Mouse (Mus musculus): ENCODE results near the gene Dcakd.
A peak's percentile ranks its signal among the peaks of the same experiment; 100 is the strongest.
"Not testable (repeated sequence)": the region's sequence is repeated elsewhere in the genome, so short reads cannot be mapped to it uniquely, and the experiment has no call there.

Gene Dcakd

GRCm38 (mm10) chr11:102981151-102981890, 46.8 kb downstream of the Dcakd start:
- DNase-seq (ENCODE audit: low read depth, low spot score), result no peak

DNA sequence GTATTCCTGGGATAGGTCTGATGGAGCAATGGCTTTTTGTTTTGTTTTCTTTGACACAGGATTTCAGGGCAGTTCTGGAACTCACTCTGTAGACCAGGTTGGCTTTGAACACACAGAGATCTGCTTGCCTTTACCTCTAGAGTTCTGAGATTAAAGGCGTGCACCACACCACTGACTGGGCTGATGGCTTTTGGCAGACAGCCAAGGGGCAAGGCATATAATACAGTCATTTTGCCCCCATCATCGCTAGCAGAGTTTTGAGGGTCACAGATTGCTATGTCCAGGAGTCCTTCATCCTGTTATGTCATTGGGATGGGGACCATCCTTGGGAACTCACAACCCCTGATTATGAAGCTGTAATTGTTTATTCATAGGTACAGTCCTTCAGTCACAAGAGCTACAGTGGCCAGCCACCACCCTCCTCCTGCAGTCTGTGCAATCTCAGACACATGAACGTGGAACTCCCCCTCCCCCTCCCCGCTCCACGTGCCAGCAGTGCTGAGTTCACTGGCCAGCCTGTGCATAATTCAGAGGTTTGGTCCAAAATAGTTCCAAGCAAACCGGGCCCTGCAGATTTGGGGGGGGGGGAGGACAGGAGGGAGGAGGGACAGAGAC, 50.0 kb downstream of the Dcakd start:
- DNase-seq (ENCODE audit: low read depth, low spot score), result no peak

DNA sequence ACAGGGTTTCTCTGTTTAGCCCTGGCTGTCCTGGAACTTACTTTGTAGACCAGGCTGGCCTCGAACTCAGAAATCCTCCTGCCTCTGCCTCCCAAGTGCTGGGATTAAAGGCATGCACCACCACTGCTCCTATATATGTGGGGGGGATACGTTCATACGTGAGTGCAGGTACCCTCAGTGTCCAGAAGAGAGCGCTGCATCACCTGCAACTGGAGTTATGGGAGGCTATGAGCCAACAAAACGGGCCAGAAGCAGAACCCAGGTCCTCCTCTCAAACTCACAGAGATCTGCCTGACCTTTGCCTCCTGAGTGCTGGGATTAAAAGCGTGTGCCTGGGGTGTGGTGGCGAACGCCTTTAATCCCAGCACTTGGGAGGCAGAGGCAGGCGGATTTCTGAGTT, 52.2 kb downstream of the Dcakd start:
- DNase-seq (ENCODE audit: low read depth, low spot score), result not testable (repeated sequence)

- no peak for DNase-seq (ENCODE audit: low read depth, low spot score)
These were observed 55.8 kb downstream of the Dcakd start for GRCm38 (mm10) chr11:102972326-102972725.

DNA sequence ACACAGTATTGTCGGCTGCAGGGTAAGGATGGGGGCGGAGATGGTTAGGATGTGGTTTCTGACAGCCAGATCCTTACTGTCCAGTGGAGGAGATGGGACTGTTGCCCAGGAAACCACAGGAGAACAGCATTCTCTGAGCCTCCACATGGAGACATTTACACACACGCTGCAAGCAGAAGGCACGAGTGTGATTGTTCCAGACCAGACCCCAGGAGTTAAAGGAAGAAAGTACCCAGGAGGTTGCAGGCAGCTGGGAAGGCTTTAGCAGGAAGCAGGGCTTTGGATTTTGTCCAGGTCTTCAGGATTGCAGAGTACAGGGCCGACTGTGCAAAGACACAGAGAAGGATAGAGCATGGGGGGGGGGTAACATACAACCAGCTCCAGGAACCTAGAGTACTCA, 56.5 kb downstream of the Dcakd start:
- DNase-seq (ENCODE audit: low read depth, low spot score), result no peak

DNA sequence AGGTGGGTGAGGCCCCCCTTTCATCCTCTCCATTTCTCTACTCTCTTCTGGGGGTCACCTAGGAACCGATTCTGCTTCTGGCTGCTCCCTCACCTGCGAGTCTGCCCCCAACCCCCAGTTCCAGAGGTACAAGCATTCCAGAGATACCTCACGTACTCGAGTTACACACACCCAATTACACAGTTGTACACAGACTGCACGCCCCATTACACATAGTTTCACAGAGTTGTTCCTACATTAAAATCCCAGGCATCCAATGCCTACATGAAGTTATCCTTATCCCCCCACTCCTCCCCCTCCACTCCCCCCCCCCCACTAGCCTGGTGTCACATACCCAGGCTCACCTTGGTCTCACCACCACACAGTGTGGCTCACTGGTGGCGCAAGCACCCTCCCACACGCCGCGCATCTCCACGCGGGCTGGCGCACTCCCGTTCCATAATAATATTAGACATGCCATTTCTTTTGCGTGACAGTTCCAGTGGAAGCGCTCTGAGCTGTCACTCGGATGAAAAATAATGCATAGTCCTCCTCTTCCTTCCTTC, 63.5 kb downstream of the Dcakd start:
- DNase-seq (ENCODE audit: low read depth, low spot score), result no peak

DNA sequence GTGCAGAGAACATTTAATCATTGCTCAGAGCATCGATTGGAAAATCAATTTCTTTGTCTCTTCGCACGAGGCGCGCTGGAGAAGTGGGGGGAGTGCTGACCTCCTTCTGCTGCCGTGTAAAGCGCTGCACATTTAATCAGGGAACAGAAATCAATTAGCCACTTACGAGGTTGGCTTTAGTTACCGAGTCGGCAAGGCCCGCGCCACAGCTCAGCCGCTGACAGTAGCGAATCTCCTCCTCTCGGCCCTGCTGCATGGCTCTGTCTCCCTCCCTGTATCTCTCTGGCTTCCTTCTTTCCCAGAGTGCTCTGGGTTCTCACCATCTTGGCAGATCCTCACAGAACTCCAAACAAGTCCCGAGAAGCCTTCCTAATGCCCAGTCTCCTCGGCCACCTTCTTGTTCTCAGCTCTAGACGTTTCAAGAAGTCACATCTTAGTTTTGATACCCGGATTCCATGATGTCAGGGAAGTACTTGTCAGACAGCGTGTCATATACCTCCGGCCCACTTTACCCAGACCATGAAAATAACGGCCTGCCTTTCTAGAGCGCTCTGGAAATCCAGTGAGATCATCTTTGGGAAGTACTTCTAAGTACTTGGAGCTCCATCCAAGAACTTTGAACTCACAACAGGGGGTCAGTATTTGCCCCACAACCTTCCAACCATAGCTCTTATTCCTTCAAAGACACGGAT, 64.1 kb downstream of the Dcakd start:
- no peak for DNase-seq (ENCODE audit: low read depth, low spot score)

- DNase-seq (ENCODE audit: low read depth, low spot score), result no peak
These were observed 64.8 kb downstream of the Dcakd start for GRCm38 (mm10) chr11:102963246-102963854.

GRCm38 (mm10) chr11:102962861-102963245, 65.3 kb downstream of the Dcakd start:
- DNase-seq (ENCODE audit: low read depth, low spot score), result no peak

DNA sequence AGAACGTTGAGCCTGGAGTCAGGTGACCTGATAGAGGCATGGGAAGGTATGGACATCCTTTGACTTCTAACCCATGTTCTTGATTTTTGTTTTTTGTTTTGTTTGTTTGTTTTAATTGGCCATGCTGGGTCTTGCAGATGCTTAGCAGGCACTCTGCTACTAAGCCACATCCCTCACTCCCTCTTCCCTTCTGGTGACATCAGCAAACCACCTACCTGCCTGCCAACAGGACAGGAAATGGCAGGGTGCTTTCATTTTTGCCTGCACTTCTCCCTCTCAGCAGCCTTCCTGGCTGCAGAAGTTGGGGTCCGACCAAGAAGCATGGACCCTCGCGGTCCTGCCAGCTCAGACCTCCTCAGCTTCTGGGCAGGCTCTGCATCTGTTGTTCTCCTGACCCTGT, 67.1 kb downstream of the Dcakd start:
- DNase-seq (ENCODE audit: low read depth, low spot score), result no peak

- no peak for DNase-seq (ENCODE audit: low read depth, low spot score)
These were observed 69.3 kb downstream of the Dcakd start for GRCm38 (mm10) chr11:102958870-102959269.

DNA sequence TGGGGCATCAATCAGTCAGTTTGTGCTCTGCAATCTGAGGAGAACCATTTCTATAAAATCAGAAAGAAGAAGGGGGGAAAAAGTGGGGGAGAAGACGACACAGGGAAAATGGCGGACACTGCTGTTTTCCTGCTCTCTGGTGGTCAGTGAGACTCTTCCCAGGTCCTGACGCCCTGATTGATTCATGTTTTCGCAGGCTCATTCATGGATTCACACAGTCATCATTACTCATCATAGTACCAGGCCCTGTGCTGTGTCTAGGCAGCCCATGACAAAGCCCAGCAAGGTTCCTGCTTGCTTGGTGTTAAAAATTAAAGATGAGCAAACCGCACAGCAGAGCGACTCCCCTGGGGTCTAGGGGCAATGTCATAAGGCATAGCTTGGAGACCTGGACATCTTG, 69.7 kb downstream of the Dcakd start:
- DNase-seq (ENCODE audit: low read depth, low spot score), result no peak

- no peak for DNase-seq (ENCODE audit: low read depth, low spot score)
These were observed 70.4 kb downstream of the Dcakd start for GRCm38 (mm10) chr11:102957692-102958091.

GRCm38 (mm10) chr11:102956962-102957614, 71.0 kb downstream of the Dcakd start:
- no peak for DNase-seq (ENCODE audit: low read depth, low spot score)

GRCm38 (mm10) chr11:102952922-102953321, 75.2 kb downstream of the Dcakd start:
- DNase-seq (ENCODE audit: low read depth, low spot score), result no peak

DNA sequence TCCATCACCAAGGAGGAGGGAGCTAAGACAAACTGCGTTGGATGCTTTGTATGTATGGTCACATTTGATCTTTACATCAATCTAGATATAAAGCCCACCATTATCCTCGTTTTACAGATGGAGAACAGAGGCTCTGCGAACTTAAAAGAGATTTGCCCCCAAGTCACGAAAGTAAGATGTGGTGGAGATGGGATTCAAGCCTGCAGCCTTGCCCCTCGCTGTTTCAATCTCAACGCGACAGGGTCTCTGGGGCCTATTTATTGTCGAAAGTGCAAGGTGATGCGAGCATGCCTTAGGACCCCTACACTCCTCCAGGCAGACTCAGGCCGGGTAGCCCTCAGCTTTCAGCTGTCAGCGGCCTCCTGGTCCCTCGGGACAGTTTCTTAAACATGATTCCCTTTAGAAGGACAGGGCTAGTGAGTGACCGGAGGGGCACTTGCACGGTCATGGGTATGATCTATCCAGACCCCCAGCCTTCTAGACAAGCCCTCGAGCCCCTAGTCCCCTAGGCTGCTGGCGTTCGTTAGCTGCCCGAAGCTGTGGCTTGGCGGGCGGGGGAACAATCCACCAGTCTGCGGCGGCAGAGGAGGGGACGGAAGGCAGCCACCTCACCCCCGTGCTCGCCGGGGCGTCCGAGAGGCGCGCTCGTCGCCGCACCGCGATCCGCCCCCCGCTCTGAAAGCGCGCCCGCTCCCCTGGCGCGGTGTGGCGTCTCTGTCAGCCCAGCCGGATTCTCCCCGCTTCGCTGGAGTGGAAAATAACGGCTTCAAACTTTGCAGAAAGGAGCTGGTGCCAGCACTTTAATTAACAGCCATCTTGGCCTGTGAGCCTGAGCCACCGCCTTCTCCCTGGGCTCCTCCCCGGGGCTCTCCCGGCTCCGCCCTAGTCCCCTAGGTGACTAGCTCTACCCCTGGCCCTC, 79.8 kb downstream of the Dcakd start:
- no peak for DNase-seq (ENCODE audit: low read depth, low spot score)

DNA sequence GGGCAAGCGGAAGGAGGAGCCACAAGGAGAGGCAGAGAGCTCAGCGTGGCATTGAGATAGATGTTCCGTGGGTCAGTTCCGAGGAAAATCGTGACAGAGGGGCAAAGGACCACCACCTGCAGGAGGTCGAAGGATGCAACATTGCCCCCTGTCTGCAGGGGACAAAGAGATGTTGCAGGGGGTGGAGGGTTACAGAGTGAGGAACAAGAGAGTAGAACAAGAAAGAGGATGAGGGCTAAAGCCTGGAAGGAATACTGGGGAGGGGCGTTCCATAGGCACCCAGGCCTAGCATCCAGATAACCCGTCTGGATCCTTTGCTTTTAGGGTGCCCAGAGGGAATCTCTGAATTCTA, 81.2 kb downstream of the Dcakd start:
- no peak for DNase-seq (ENCODE audit: low read depth, low spot score)

- peak; percentile 48 for DNase-seq (ENCODE audit: low read depth, low spot score)
These were observed 81.7 kb downstream of the Dcakd start, which contains the start of gene C1ql1 for GRCm38 (mm10) chr11:102946265-102946991. TSS of gene C1ql1 (minus strand) at chr11:102946688.

DNA sequence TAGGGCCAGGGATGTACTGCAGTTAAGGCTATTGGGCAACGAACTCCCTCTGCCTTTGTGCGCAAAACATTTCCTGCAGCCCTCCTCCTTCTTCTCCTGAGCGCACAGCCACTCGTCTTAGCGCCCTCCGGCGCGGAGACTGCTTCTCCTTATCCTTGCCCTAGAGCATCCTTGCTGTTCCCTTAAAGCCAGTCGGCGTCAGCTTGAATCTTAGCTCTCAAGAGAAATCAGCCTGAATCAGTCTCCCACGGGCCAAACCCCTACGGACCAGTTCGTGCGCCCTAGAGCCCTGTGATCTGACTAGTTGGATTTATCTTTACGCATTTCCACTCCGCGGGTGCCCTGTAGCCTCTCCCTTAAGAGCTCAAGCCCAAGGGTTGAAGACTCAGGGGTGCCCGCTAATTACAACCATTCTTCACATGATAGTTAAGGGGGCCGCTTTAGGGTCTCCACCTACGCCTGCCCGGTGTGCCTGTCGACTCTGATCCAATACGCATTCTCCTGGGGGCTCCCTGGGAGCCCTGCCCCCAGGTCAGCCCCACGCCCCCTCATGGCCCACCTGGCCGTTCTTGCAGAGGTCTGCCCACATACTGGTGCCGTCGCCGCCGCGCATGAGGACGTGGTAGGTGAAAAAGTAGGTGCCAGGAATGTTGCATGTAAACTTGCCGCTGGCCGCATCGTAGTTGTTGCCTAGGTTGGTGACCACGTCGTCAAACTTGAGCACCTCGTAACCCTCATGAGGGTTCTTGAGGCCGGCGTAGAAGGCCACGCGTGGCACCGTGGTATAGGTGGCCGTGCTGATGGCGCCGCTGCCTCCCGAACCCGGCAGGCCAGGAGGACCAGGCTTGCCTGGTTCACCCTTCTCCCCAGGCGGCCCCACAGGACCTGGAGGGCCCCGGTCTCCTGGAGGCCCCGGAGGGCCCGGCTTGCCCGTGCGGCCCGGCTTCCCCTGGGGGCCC, 82.5 kb downstream of the Dcakd start:
- DNase-seq (ENCODE audit: low read depth, low spot score), result no peak

All from c-Kit-negative CD71-positive TER-119-positive erythroid progenitor cells, embryonic 14.5 days (primary cell).